Mouse (Mus musculus) urinary bladder, postnatal 36 days (tissue): ENCODE results near the gene Sf3a1.
"Not testable (repeated sequence)": the region's sequence is repeated elsewhere in the genome, so short reads cannot be mapped to it uniquely, and the experiment has no call there.

Experiments
- DNase-seq, 2 experiments: peaks; one replicate each; pipeline ENCODE4 v3.0.0; 2022; ENCODE audit warnings: low spot score in 2 of 2, mixed read lengths in 1 of 2

The Sf3a1 gene

DNA sequence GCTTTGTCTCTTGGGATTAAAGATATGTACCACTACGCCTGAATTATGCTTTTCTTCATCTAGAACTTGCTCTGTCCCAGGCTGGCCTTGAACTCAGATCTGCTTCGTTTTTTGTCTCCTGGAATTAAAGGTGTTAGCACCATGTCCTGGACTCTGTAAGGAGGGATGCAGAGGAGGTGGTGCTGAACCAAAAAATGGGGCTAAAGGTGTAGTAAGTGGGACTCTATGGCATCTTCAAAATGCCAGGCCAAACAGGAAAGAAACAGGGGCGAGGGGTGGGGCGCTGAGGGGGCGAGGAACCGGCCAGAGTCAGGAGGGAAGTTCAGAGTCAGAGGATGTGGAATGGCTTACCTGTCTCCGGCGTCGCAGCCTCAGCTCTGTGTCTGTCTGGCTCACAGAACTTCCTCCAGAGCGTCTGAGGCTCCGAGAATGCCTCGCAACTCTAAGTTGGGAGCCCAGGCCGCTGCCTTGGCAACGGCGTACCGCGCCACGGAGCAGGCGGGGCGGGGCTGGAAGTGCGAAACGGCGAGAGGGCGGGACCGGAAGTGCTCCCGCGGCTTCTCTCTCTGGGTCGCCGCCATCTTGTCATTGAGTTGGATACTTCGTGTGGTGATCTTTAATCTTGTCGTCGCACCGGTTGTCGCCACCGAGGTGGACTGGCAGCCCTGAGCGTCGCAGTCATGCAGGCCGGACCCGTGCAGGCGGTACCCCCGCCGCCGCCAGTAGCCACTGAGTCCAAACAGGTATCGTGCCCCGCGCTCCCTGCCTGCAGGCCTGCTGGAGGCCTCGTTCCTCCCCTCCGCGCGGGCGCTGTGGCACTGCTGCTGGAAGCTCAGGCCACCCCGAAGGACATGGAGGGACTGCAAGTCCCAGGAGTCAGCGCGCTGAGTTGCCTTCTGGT lies at the start of gene Sf3a1, which contains the start of gene Ccdc157:
Gene Sf3a1 (plus strand): TSS at position 543 of the 901 bp plus-strand sequence.
Gene Ccdc157 (minus strand): TSS at position 486 of the 901 bp plus-strand sequence.
- DNase-seq = peak; percentile 89 to 93

DNA sequence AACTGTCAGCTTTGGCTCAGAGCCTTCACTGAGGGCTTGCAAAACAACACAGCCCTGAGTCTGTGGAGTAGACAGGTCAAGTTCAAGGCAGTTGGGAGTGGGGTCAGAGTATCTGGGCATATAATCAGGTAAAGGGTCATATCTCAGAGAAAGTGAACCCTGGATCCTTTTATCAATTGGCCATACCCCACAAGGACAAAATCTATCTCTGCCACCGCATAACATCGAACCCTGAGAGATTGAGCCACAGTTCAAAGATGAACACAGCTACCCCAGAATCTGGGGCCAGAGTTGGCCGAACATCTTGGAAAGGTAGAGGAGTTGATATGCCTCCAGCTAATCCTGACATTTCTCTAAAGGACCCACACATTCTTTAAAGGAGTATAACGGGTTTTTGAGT lies 48.1 kb upstream of the Sf3a1 start:
- no peak for DNase-seq

DNA sequence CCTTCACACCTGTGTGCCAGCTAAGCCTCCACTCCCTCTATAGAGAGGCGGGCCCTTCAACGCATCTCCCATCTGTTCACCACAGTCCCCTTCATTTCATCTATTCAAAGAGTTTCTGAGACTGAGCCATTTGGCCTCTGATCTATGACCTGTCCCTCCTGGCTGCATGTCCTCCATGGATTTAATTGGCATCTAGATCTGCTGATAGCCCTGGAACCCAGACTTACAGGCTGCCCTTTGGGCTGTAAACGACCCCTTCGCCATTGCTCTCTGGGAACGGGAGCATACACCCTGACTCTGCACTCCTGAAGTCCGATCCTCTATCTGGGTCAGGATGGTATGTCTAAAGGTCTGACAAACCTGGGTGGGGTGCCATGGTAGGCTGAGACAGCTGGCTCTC lies 47.3 kb upstream of the Sf3a1 start:
- no peak for DNase-seq

DNA sequence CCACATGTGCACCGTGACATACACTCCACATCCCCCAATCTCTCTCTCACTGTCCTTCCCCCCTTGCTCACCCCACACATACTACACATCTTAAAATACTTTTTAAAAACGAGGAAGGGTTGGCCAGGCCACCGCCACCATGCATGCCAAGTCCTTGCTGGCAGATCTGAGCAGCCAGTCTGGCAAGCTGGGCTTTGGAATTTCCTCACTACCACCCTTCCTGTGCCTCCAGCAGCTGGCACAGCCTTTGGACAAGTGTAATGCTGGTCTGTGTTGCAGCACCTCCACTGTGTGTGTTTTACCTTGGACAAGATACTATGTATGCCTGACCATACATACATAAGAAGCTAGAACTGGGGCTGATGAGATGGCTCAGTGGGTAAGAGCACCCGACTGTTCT lies 46.7 kb upstream of the Sf3a1 start:
- DNase-seq = no peak

DNA sequence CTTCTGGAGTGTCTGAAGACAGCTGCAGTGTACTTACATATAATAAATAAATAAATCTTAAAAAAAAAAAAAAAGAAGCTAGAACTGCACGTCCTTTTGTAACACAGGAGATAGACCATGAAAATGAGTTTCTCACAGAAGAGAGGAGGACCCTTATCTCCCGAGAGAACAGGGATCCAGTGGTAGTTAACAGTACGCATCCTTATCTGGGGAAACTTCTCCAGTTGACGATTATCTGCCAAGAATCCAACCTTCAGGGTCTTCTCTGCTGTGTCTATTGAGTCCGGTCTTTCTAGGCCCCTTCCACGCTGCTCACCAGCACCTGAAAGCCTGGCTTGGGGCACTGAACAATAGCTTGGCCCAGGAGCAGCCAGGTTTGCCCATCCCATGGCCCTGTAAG lies 46.2 kb upstream of the Sf3a1 start:
- no peak for DNase-seq

DNA sequence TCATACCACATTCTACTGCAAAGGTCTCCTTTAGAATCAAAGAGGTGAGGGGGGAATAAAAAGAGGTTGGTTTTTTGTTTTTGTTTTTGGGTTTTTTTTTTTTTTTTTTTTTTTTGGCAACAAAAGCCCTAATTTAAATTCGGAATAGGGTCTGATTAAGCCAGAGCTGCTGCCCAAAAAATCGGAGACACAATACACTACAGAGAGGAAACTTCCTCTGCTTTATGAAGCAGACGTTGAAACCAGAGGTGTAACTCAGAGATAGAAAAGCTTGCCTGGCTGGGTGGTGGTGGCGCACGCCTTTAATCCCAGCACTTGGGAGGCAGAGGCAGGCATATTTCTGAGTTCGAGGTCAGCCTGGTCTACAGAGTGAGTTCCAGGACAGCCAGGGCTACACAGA lies 45.6 kb upstream of the Sf3a1 start:
- DNase-seq = not testable (repeated sequence)

DNA sequence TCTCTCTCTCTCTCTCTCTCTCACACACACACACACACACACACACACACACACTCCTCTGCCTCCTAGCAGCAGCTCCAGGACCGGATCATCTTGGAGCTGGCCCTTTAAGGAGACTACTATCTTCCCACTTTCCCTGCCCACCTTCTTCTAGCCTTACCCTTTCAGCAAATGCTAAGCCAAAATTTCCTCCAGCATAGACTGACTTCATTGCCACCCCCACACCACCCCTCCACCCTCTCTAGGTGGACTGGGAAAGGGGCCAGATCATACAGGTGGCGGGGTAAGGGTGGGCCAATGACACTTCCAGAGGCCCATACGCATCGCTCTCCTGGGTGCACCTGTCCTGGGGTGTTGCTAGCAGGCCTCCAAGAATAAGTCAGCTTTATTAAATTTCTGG lies 44.7 kb upstream of the Sf3a1 start:
- no peak for DNase-seq

DNA sequence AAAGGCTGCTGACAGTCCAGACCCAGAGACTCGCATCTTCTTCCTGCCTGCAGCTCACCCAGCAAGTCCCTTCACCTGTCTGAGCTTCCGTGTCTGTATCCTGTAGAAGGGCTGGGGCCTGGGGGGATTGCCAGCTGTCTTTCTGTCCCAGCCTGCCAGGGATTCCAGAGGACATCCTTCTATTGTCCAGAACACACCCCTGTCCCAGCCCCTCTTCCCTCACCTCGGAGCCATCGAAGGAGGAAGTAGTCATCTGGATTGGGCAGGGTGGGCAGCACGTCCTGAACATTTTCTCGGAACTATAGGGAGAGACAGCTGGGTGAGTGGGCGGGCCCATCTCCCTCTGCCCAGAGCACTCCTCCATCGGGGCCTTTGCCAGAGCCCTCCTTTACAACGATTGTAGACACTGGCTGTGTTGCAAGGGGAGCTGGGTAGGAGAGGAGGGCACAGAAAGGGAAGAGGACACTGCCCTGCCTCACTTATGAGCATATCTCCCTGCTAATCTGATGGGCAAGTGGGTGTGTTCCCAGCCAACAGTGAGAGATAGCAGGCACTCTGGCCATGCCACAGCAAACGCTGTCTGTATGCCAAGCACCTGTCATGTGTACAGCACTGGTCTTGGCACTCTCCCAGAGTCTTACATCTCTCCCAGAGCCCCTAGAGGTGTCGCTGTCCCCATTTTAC lies 43.5 kb upstream of the Sf3a1 start:
- DNase-seq = no peak

DNA sequence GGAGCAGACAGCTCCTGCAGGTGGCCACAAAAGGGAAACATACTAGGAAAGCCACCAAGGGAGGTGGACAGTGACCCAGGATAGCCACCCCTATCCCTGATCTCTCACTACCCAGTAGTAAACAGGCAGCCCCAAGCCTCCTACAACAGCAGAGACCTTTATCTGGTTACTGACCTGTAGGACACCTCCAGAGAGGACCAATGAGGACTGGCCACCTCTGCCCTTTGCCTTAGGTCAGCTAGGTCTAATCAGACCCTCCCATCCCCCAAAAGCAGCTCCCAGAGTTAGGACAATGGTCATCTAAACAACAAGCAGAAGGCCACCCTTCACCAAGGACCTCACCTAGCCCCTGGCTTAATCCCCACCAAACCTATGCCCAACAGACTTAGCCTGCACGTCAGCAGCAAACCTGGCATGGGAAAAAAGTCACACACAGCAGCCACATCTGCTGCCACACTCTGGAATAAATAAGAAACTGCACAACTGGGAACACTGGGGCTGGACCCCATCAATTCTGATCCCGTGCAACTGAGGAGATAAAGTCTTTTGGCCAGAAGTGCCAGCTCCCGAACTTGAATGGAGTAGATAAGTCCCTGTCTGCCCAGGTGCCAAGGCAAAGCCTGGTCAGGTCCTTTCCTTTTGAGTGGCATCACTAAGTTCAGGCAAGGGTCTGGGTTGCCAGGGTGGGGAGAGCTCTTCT lies 42.6 kb upstream of the Sf3a1 start:
- no peak for DNase-seq

DNA sequence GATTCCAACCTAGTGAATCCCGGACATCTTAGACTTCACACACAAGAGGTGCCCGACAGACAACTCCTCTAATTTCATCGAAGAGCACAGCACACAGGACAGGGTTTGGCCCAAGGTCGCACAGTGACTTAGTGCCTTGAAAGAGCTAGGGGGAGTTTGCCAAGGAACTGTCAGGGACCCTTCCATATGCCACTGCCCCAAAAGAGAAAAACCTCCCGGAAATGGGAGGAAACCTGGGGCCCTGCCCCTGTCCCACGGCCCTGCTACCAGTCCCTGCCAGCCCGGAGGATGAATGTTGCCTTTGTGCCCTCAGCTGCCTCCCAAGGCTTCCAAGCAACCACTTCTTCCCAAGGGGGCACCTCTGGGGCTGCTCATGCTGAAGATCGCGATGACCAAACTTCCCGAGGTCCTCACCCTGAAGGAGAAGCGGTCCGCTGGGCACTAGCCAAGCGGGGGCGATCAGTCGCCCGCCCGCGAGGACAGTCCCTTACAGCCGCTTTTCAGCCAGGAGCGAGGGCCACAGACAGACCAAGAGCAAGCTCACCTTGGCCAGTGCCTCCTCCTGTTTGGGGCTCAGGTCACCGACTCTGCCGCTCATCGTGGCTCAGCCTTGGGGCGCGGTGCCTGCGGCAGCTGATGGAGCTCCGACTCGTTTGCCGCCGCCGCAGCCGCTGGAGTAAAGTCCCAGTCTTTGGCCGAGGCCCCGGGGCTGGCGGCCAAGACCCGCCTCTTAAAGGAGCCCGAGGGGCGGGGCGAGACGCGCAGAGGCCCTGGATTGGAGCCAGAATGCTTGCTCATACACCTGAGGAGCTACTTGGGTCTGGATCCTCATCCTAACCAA lies 41.8 kb upstream of the Sf3a1 start:
- DNase-seq = peak; percentile 70 to 78

DNA sequence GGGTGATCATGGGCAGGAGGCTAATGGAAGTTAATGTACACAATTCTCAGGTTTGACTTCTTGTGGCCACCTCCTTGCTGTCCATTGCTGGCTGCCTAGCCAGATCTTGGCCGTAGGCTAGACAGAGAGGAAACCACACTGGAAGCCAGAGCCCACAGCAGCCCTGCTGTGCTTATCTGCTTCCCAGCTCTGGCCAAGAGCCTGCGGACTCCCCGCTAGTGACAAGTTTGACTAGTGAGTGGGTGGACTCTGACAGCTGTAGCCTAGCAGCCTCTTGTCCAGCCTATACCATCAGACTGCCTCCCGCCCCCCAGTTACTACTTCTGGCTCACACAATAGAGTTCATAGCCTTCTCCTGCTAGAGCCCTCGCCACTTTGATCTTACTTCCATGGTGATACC lies 40.5 kb upstream of the Sf3a1 start:
- no peak for DNase-seq

DNA sequence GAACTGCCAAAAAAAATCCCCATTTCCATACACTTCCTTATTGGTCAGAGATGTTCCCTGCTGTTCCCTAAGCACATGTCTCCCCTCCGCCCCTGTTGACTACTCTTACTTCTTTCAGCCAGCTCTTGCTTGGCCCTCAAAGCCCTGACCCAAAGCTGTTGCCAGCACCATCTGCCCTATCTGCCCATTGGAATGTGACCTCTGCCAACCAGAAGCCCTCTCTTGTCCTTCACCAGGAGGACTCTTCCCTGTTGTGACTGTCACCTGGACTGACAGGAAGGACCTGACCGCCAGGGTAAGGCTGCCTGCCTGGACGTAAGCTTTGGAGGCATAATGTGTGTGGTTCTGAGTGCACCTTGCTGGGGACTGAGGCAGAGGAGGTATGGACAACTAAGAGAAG lies 38.5 kb upstream of the Sf3a1 start:
- DNase-seq = no peak

DNA sequence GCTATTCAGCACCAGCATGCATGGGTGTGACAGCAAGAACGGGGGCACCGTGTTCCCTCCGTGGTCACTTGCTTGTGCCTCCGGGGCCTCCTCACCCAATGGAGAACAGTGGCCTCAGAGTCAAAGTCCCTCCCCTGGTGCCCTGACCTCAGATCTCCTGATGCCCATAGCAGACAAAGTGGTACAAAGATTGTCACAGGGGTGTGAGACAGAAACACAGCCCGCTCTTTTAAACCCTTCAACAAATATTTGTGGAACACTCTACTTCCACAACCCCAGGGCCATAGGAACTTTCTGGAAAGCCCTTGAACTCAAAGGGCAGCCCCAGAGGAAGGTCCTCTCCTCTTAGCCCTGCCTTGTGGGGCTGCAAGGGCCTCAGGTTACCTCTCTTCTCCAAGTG lies 37.9 kb upstream of the Sf3a1 start:
- no peak for DNase-seq

DNA sequence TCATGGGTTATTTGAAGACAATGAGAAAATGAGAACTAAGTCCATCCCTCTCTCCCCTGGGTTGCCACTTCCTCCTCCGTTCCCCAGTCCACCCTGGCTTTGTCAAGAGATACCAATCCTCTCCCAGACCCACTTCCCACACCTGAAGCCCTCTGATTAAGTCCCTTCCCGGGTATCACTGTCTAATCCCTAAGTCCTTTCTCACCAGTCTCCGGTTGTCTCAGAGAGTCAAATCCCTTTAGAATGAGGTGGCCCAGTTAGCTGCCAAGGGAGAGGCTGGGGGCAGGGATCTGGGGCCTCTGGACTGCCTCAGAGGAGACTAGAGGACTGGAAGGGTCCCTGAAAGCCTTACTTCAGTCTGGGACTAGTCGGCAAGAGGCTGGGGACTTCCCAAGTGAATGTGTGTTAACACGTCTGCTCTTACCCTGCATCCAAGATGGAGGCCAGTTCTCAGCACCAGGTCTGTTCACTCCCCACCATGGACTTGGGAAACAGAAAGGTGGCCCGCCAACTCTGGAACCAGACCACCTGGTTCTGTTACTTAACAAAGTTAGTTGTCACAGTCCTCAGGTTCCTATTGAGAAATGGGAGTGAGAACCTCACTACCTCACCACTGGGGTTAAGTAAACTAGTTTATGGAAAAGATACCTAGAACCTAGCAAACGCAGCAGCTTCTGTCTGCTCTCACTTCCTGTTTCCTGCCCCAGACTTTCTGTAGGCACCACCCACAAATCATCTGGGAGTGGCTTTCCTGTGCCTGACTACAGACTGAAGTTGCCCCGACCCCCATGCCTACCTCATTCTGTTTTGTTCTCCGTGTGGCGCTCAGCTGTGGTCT lies 37.2 kb upstream of the Sf3a1 start, which contains the start of gene Sec14l2:
Gene Sec14l2 (minus strand): TSS at position 674 of the 838 bp plus-strand sequence.
- no peak for DNase-seq

DNA sequence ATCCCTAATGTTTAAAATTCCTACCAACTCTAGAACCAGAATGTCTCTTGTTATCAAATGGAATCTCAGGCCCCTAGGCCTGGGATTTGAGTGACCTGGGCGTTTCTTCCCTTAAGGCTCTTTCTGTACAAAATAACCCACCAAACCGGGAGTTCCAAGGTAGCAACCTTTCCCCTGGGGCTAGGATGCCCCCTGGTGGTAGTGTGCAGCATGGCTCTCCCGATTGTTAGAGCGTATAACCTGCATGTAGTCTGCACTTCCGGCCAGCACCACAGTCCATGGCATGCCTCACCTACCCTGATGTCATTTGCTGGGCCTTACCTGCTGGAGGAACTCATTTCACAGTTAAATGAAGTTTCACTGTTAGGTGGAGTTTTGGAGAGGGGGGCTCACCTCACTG lies 36.2 kb upstream of the Sf3a1 start:
- peak in 1 of 2 experiments; percentile 28 for DNase-seq

DNA sequence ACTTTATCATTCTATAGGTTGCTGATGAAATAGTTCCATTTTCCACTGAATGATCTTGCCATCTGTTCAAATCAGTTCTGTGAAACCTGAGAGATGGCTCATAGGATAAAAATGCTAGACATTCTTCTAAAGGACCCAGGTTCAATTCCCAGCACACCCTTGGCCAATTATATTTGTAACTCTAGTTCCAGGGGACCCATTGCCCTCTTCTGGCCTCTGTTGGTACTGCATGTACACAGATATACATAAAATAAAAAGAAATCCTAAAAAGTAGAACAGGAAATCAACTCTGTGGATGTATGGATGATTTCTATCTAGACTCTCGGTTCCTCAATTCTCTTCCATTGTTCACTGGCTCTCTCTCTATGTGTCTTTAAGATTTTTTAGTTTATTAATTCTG lies 33.1 kb upstream of the Sf3a1 start:
- no peak for DNase-seq

DNA sequence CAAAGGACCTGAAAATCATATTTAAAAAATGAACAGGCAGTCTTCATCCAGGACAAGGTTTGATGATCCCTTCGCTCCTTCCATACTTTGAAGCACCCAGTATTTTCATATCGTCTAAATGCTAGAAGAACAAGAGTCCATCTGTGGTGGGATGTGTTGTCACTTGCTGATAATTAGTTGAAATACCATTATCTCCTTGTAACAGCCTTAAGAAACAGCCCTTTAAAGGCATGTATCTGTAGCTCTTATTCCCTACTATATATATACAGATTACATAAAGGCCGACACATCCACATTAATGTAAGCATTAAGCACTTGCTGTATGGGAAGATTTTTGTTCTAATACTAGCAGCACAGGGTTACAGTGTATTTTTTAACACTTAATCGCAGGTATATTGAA lies 31.7 kb upstream of the Sf3a1 start:
- not testable (repeated sequence) for DNase-seq

DNA sequence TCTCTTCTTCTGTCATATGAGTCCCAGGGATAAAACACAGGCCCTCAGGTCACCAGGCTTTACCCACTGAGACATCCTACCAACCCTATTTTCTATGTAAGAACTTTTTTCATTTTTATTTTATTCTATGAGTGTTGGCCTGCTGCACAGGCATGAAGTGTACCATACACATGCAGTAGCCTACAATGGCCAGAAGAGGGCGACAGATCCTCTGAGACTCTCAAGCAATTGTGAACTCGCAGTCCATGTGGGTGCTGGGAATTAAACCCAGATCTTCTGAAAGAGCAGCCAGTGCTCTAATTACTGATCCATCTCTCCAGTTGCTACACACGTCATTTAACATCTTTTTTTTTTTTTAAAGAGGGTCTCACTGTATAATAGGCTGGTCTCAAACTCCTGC lies 26.7 kb upstream of the Sf3a1 start:
- no peak for DNase-seq

DNA sequence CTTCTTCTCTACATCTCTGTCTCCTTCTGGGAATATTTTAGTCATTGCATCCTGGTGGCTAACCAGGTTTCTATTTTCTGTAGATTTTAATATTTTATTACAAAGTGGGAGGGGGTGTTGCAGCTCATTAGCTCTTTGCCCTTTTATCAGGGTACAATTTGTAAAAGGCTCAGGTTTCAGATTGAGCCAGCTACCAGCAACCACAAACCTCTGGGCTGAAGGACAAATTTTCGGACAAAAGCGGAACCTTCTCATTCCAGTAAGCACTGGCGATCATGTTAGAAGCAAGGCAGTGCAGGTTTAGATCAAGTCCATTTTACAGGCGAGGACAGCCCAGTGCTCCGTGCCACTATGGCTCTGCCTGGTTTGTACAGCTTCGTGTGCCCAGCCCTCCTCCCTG lies 25.8 kb upstream of the Sf3a1 start:
- DNase-seq = no peak
